Mouse (Mus musculus) embryonic facial prominence, embryonic 10.5 days (tissue): ENCODE results near the gene Gper1. TPM values are rescaled to one million over a fixed set of nuclear protein-coding genes. Genes with fewer than 3 reads are reported as not detected.
"Not testable (repeated sequence)": the region's sequence is repeated elsewhere in the genome, so short reads cannot be mapped to it uniquely, and the experiment has no call there.

ENCODE experiments used
- DNase-seq: peaks from one replicate; pipeline ENCODE4 v3.0.0-alpha.2; 2017; ENCODE audit warnings: low spot score
- H3K27ac ChIP-seq: fragments of 300-500 bp; sonication (generic); replicated peaks from 2 replicates; pipeline ENCODE4 v1.5.1; 2016; ENCODE audit warnings: mild to moderate bottlenecking
- H3K27me3 ChIP-seq: fragments of 300-500 bp; sonication (generic); replicated peaks from 2 replicates; pipeline ENCODE4 v1.6.1; 2016; ENCODE audit warnings: low read depth, mild to moderate bottlenecking; ENCODE audit not compliant: poor library complexity, severe bottlenecking
- H3K36me3 ChIP-seq: fragments of 300-500 bp; sonication (generic); replicated peaks from 2 replicates; pipeline ENCODE4 v1.6.1; 2016; ENCODE audit warnings: mild to moderate bottlenecking, moderate library complexity
- H3K4me1 ChIP-seq: fragments of 300-500 bp; sonication (generic); 2 replicates; pipeline ENCODE4 v1.6.1; 2016
- H3K4me3 ChIP-seq: fragments of 300-500 bp; sonication (generic); 2 replicates; pipeline ENCODE4 v1.5.1; 2016; ENCODE audit warnings: mild to moderate bottlenecking, moderate library complexity
- H3K9me3 ChIP-seq: fragments of 300-500 bp; sonication (generic); 2 replicates; pipeline ENCODE4 v1.6.1; 2016; ENCODE audit warnings: mild to moderate bottlenecking
- WGBS: fragments of 180-500 bp; shearing (Covaris S2); methylation state at CpG from one replicate; pipeline ENCODE4 v1.1.7; 2016; 5-methylcytosine and 5-hydroxymethylcytosine counted together
- polyA plus RNA-seq: library from polyadenylated mRNA; unstranded; fragments of >200 nt; fragmentation: Nextera tagmentation; extraction: Ambion mirVana; gene quantifications from 2 replicates; pipeline ENCODE4 v1.2.1, GENCODE M21; 2016

Gper1 gene
- polyA plus RNA-seq, 1 experiment from 2014 or later = 0.46 TPM

GRCm38 (mm10) chr5:139383234-139383633 is 39.7 kb upstream of the Gper1 start:
- no peak for DNase-seq
- H3K27me3 ChIP-seq = peaks cover 5% of the 10 kb centered on the region; the same call in 1 of the 2 replicates
- no peaks in the 10 kb centered on the region for H3K9me3 ChIP-seq
- no peak overlapping the region for H3K27ac ChIP-seq
- H3K4me3 ChIP-seq = no peak overlapping the region
- no peaks in the 10 kb centered on the region for H3K36me3 ChIP-seq
- peaks cover 65% of the 10 kb centered on the region for H3K4me1 ChIP-seq
- 84% methylated on average over 9 of the region's 9 CpGs for WGBS

GRCm38 (mm10) chr5:139384531-139384930 is 38.4 kb upstream of the Gper1 start:
- WGBS = 77% methylated on average over 10 of the region's 10 CpGs
- peaks cover 5% of the 10 kb centered on the region; the same call in 1 of the 2 replicates for H3K27me3 ChIP-seq
- H3K9me3 ChIP-seq = no peaks in the 10 kb centered on the region
- H3K4me3 ChIP-seq = no peak overlapping the region
- H3K27ac ChIP-seq = peak overlapping the region; percentile 51; the same call in 1 of the 2 replicates
- no peaks in the 10 kb centered on the region for H3K36me3 ChIP-seq
- DNase-seq = no peak
- H3K4me1 ChIP-seq = peaks cover 65% of the 10 kb centered on the region

- no peak overlapping the region for H3K27ac ChIP-seq
These were observed 36.9 kb upstream of the Gper1 start for GRCm38 (mm10) chr5:139386047-139386446.

GRCm38 (mm10) chr5:139387329-139388194 is 35.4 kb upstream of the Gper1 start:
- Histone ChIP-seq H3K36me3 (0 out of 2 replicates have a peak, but pooled peaks cover 1% of the 10 kb centered on the region), H3K27me3 (no peaks in the 10 kb centered on the region), H3K4me1 (peaks cover 55% of the 10 kb centered on the region), H3K27ac (peak overlapping the region; percentile 63), H3K4me3 (no peak overlapping the region), H3K9me3 (no peaks in the 10 kb centered on the region)
- 85% methylated on average over 10 of the region's 10 CpGs for WGBS
- no peak for DNase-seq

More at GRCm38 (mm10) chr5:139386047-139386446, 36.9 kb upstream of the Gper1 start:
- Histone ChIP-seq H3K27me3 (peaks cover 5% of the 10 kb centered on the region; the same call in 1 of the 2 replicates), H3K4me1 (peaks cover 62% of the 10 kb centered on the region), H3K4me3 (no peak overlapping the region), H3K36me3 (no peaks in the 10 kb centered on the region), H3K9me3 (no peaks in the 10 kb centered on the region)
- DNase-seq = no peak
- 88% methylated on average over 5 of the region's 5 CpGs for WGBS

- Histone ChIP-seq H3K27ac (peak overlapping the region; percentile 63), H3K36me3 (0 out of 2 replicates have a peak, but pooled peaks cover 4% of the 10 kb centered on the region), H3K27me3 (no peaks in the 10 kb centered on the region), H3K9me3 (no peaks in the 10 kb centered on the region), H3K4me1 (peaks cover 51% of the 10 kb centered on the region), H3K4me3 (no peak overlapping the region)
- no peak for DNase-seq
- 72% methylated on average over 4 of the region's 4 CpGs for WGBS
These were observed 34.8 kb upstream of the Gper1 start for GRCm38 (mm10) chr5:139388195-139388570.

- DNase-seq = no peak
- H3K4me3 ChIP-seq = no peak overlapping the region
- 78% methylated on average over 17 of the region's 17 CpGs for WGBS
- 0 out of 2 replicates have a peak, but pooled peaks cover 4% of the 10 kb centered on the region for H3K36me3 ChIP-seq
- H3K9me3 ChIP-seq = no peaks in the 10 kb centered on the region
- H3K4me1 ChIP-seq = peaks cover 49% of the 10 kb centered on the region
- peak overlapping the region; percentile 76 for H3K27ac ChIP-seq
- H3K27me3 ChIP-seq = no peaks in the 10 kb centered on the region
These were observed 34.0 kb upstream of the Gper1 start for GRCm38 (mm10) chr5:139388694-139389675.

- H3K4me1 ChIP-seq = peaks cover 50% of the 10 kb centered on the region
- DNase-seq = no peak
- peak overlapping the region; percentile 76 for H3K27ac ChIP-seq
- no peaks in the 10 kb centered on the region for H3K27me3 ChIP-seq
- no peaks in the 10 kb centered on the region for H3K9me3 ChIP-seq
- H3K36me3 ChIP-seq = 0 out of 2 replicates have a peak, but pooled peaks cover 4% of the 10 kb centered on the region
- 43% methylated on average over 6 of the region's 6 CpGs for WGBS
- H3K4me3 ChIP-seq = no peak overlapping the region
These were observed 33.3 kb upstream of the Gper1 start for GRCm38 (mm10) chr5:139389676-139390061.

GRCm38 (mm10) chr5:139390324-139391119 is 32.4 kb upstream of the Gper1 start:
- peaks cover 51% of the 10 kb centered on the region for H3K4me1 ChIP-seq
- not testable (repeated sequence) for H3K27me3 ChIP-seq, H3K36me3 ChIP-seq, H3K4me3 ChIP-seq, H3K9me3 ChIP-seq, DNase-seq
- peak overlapping the region; percentile 76 for H3K27ac ChIP-seq
- WGBS = 76% methylated on average over 5 of the region's 5 CpGs

GRCm38 (mm10) chr5:139391309-139391990 is 31.5 kb upstream of the Gper1 start:
- no peaks in the 10 kb centered on the region for H3K9me3 ChIP-seq

GRCm38 (mm10) chr5:139392219-139393196 is 30.4 kb upstream of the Gper1 start:
- H3K27me3 ChIP-seq = no peaks in the 10 kb centered on the region
- H3K4me3 ChIP-seq = no peak overlapping the region
- 0 out of 2 replicates have a peak, but pooled peaks cover 4% of the 10 kb centered on the region for H3K36me3 ChIP-seq
- H3K4me1 ChIP-seq = peaks cover 47% of the 10 kb centered on the region
- no peak for DNase-seq
- H3K27ac ChIP-seq = no peak overlapping the region
- WGBS = 93% methylated on average over 37 of the region's 37 CpGs
- H3K9me3 ChIP-seq = no peaks in the 10 kb centered on the region

More at GRCm38 (mm10) chr5:139391309-139391990, 31.5 kb upstream of the Gper1 start:
- no peak for DNase-seq
- H3K36me3 ChIP-seq = 0 out of 2 replicates have a peak, but pooled peaks cover 4% of the 10 kb centered on the region
- no peak overlapping the region for H3K4me3 ChIP-seq
- peak overlapping the region; percentile 19; the same call in 1 of the 2 replicates for H3K27ac ChIP-seq
- H3K4me1 ChIP-seq = peaks cover 51% of the 10 kb centered on the region
- 85% methylated on average over 11 of the region's 11 CpGs for WGBS
- no peaks in the 10 kb centered on the region for H3K27me3 ChIP-seq
